Mouse (Mus musculus): ENCODE results near the gene Rgs12. TPM values are rescaled to one million over a fixed set of nuclear protein-coding genes. Genes with fewer than 3 reads are reported as not detected.

Rgs12 gene
- 10 to 100 TPM; 51.1 to 55.7 TPM for total RNA-seq (2021)

DNA sequence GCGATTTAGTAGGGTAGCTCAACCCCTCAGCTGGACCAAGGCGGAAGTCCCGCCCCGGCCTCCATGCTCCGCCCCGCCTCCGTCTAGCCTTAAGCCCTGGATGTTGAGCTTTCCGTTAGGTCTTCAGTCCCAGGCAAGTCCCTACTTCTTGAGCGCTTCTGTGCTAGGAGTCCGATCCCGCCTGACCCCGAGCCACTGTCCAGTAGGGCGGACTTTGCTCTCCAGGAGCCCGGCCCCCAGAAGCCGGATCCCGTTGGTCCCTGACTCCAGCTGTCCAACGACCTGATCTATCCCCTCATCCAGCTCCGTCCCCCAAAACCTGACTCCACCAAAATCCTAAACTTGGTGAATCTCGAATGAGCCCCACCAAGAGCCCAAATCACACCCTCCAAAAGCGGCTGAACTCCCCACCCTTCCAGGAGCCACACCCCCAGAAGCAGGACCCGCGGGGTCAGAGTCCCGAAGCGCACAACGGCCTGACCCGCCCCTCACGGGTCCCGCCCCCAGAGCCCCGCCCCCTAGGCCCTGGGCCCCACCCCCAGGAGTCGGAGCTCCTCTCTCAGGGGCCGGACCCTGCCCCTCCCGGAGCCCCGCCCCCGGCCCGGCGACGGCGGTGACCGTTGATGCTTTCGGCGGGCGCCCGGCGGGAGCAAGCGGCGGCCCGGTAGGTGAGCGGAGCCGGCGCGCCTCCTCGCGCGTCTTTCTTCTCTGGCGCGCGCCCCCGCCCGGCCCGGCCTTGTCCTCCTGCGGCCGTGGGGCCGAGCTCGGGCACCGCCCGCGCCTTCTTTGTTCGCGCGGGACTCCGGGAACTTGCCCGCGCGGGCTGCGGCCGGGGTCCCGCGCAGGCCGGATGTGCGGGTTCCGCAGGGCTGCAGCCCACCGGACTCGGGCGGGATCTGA lies at the start of gene Rgs12:
TSS of gene Rgs12 (plus strand) at position 585 of the 900 bp plus-strand sequence.
- intact Hi-C loops (cut with DNase I) = no loop called here
- DNase-seq (ENCODE audit: low spot score in 2 of 2) = peak; percentile 43 to 55

DNA sequence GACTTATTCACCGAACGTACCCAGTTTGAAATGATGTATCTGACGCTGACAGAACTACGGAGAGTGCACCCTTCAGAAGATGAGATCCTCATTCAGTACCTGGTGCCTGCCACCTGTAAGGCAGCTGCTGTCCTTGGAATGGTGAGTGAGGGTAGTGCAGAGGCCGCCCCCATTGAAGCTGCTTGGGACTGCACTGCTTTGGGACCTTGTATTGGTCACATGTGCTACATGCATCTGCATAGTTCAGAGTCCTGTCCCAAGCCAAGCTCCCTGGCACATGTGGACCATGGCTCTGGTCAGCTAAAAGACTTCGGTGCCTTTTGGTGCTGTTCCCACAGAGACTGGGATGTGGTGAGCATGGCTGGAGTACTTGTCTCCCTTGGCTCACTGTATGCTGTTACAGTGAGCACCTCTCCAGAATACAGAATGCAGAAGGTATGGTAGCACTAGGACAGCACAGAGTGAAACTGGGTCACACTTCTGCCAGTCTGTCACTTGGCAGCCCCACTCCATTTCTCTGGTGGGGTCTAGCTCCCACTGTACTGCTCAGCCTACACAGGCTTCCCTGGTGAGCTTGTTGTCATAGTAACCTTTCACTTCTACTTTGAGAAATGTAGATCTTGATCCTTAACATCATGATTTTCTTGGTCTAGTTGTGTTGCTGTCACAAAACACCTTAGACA lies 49.3 kb upstream of the Rgs12 start:
- DNase-seq (ENCODE audit: low spot score in 2 of 2) = no peak
- intact Hi-C loops (cut with DNase I) = no loop called here

DNA sequence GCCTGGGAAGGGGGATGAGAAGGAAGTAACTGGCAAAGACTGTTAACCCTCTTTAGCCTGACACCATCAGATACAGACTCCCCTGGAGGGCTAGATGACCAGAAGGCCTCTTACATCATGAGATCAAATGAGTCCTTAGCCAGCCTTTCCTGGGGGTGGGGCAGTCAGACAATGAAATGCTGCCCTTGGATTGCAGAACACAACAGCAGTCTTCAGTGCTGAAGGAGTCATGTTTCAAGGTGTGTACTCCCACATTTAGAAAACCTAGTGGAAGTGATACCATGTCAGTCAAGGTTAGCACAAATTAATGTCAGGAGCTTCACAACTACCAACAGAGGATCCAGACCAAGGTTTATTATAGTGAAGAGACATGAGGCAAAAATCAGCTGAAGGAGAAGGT lies 46.9 kb upstream of the Rgs12 start:
- intact Hi-C loops (cut with DNase I) = no loop called here
- no peak for DNase-seq (ENCODE audit: low spot score in 2 of 2)

DNA sequence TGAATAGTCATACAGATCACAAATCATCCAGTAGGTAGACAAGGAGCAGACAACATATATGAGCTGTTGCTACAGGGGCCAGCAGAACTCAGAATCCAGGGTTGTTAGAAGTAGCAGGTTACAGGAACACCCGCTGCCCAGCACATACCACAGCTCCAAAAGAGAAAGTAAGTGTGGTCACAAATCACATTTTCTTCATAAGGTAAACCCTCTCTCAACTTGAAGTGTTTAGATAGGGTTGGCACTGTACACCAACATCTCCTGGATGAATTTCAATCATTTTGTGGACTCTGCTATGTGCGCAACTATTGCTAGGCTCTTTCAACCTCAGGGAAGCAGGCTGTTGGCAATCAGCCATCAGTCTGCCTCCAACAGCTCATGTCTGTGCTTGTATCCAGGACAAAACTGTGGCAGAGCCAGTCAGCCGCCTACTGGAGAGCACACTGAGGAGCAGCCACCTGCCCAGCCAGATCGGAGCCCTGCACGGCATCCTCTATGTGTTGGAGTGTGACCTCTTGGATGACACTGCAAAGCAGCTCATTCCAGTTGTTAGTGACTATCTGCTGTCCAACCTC lies 46.3 kb upstream of the Rgs12 start:
- DNase-seq (ENCODE audit: low spot score in 2 of 2) = no peak
- intact Hi-C loops (cut with DNase I) = no loop called here

DNA sequence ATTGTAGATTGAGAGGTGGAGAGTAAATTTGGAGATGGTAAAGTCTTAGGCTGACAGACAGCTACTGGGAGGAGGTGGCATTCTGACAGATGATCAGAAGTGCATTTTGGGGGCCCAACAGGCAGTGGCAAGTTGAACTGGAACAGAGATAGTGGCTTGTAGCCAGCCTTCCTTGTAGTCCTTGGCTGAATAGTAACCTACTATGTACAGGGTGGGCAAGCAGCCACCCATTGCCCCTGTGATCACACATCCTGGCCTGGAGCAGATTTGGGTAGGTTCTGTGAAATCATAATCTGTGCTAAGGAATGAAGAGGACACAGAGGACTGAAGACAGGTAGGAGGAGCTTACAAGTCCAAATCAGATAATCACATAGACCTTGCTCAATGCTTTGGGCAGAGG lies 44.8 kb upstream of the Rgs12 start:
- intact Hi-C loops (cut with DNase I) = no loop called here
- DNase-seq (ENCODE audit: low spot score in 2 of 2) = no peak

DNA sequence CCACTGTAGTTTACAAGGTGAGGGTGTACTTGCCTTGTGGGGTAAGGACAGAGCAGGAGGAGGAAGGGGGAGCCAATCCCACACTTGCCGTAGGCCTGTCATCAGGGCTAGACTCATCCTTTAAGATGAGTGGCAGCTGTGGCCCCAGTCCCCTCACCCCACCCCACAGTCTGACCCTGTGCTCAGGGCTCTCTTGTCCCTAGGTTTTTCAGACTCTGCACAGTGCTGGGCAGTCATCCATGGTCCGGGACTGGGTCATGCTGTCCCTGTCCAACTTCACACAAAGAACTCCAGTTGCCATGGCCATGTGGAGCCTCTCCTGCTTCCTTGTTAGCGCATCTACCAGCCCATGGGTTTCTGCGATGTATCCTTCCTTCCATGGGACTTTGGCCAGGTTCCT lies 42.0 kb upstream of the Rgs12 start:
- intact Hi-C loops (cut with DNase I) = no loop called here

DNA sequence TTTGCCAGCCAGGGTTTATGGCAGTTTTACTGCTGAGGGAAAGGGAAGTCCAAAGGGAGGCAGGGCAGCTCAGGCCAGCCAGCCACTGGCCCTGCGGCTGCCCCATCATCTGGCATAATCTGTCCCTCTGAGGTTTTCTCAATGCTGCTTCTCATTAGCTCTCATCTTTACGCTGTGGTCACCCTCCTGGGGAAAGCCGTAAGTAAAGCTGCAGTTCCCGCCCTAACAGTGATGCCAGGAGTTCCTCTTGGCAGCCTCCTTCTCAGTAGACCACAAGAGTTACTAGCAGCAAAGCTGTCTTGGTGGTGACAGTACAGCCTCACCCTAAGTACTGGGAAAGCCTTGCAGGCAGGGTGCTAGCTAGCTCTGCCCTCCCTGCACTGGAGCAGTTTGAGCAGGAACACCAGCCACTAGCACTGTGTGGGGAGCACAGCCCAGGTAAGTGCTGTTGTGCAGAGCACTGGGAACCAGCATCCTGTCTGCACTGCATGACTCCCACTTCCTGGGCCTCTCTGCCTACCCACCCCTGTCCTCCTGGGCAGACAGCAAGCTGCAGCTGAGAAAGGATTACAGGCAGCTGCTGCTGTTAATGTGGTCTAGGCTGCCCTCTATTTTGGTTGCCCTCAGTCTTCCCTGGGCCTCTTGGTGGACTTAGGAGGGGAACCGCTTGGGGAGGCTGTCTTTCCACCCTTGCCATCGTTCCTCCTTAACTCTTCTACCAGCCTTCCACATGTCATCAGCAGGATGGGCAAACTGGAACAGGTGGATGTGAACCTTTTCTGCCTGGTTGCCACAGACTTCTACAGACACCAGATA lies 41.1 kb upstream of the Rgs12 start, which contains the start of gene Msantd1:
TSS of gene Msantd1 (plus strand) at position 103 of the 816 bp plus-strand sequence.
- intact Hi-C loops (cut with DNase I) = no loop called here
- DNase-seq (ENCODE audit: low spot score in 2 of 2) = no peak

More for the DNA sequence above, 42.0 kb upstream of the Rgs12 start:
- no peak for DNase-seq (ENCODE audit: low spot score in 2 of 2)

DNA sequence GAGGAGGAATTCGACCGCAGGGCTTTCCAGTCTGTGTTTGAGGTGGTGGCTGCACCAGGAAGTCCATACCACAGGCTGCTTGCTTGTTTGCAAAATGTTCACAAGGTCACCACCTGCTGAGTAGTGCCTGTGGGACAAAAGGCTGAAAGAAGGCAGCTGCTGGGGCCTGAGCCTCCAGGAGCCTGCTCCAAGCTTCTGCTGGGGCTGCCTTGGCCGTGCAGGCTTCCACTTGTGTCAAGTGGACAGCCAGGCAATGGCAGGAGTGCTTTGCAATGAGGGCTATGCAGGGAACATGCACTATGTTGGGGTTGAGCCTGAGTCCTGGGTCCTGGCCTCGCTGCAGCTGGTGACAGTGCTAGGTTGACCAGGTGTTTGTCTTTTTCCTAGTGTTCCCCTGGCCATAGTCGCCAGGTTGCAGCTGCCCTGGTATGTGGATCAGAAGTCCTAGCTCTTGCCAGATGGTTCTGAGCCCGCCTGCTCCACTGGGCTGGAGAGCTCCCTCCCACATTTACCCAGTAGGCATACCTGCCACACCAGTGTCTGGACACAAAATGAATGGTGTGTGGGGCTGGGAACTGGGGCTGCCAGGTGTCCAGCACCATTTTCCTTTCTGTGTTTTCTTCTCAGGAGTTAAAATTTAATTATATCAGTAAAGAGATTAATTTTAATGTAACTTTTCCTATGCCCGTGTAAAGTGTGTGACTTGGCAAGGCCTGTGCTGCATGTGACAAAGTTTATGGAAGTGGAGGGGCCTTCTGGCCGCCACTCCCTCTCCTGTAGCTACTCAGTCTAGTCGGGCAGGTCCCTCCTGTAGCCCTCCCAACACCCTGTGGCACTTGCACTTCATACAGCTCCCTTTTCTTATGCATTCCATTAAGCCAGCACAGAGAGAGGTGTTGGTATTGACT lies 40.3 kb upstream of the Rgs12 start:
- no peak for DNase-seq (ENCODE audit: low spot score in 2 of 2)
- intact Hi-C loops (cut with DNase I) = no loop called here

DNA sequence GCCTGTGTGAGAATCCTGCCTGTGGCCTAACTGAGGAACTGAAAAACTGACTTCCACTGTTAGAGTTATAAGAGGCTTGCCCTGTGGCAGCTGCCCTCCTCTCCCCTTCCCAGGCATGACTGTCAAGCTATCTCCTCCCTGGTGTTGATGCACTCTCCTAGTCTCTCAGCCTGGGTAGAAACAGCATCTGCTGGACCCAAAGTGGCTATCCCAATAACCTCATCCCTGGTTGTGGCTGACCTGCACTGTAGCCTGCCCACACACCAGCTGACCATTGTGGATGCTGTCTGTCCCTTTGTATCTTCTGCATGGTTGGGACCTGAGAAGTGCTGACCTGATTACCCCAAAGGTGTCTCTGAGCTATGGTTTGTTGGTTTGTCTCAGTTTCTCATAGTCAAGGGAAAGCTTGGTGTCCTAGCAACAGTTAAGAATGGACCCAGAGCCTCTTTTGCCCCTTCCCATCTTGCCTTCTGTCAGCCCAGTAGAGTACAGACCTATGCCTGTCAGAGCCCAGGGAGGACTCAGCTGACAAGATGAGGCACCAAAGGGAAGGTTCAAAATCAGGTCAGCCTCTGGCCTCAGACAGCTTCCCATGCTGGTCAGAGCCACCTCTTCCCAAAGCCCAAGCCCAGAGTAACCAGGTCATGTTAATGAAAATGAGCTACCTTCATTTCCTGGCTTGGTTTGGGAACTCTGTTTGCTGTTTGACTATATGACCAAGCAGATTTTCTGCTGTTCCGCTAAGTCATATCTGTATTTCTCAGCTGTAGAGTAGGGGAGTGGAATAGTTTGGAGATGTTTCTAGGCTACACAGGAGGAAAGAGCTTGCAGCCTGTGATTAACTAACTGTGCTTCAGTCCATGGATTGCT lies 39.4 kb upstream of the Rgs12 start:
- intact Hi-C loops (cut with DNase I) = no loop called here
- no peak for DNase-seq (ENCODE audit: low spot score in 2 of 2)

DNA sequence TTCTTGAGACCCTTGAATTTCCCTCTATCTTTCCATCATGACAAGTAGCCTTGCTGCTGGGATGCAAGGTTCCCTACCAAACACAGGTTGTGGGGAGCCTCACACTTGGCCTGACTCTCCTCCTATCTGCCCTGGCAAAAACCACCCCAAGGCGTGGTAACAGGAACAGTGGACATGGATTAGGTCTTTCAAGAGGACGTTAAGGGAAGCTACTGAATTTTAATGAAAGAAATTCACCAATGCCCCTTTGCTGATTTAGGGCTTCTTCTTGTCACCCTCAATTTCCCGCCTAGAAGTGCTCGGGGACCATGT lies 38.8 kb upstream of the Rgs12 start:
- intact Hi-C loops (cut with DNase I) = no loop called here
- no peak for DNase-seq (ENCODE audit: low spot score in 2 of 2)

DNA sequence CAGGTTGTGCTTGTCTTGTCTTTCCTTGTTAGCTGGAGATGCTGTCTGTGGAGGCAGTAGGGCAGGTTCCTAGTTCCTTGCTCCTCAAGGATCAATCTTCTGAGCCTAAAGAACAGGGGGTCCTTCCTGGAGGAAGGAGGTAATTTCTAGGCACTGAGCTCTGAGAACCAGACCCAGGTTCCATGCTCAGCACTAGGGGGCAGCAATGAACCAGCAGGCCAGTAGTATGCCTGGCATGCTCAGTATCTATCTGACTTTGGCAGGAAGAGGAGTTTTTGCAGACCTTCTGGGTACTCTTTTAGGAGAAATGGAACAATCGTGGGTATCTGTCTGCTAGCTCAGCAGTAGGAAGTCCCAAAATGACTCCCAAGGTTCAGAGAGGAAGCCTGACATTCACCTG lies 33.4 kb upstream of the Rgs12 start:
- peak; percentile 68 to 75 for DNase-seq (ENCODE audit: low spot score in 2 of 2)
- intact Hi-C loops (cut with DNase I) = loop anchor here (1.0 to 5.0 kb wide), 2 partner anchors 112 to 128 kb away; no protein-coding TSS in a partner anchor

DNA sequence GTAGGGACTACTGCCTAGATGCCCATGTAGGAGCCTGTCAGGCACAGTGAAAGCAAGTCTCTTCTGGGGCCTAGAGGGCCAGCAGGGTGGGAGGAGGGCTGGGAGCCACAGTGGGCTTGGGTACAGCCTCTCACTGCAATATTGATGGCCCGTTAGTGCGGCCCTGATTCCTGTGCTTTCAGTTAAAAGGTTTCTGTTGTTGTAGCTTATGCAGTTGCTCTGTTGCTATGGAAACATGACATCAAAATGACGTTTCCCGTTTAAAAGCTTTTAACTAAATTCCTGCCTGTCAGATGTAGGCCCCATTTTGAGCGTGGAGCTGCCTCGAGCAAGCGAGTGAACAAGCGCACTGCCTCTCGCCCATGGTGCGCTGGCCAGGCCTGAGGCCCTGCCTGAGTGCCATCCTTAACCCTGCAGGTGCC lies 32.0 kb upstream of the Rgs12 start:
- intact Hi-C loops (cut with DNase I) = loop anchor here (5.0 kb wide), 1 partner anchor 110 kb away; no protein-coding TSS in a partner anchor
- DNase-seq (ENCODE audit: low spot score in 2 of 2) = no peak

DNA sequence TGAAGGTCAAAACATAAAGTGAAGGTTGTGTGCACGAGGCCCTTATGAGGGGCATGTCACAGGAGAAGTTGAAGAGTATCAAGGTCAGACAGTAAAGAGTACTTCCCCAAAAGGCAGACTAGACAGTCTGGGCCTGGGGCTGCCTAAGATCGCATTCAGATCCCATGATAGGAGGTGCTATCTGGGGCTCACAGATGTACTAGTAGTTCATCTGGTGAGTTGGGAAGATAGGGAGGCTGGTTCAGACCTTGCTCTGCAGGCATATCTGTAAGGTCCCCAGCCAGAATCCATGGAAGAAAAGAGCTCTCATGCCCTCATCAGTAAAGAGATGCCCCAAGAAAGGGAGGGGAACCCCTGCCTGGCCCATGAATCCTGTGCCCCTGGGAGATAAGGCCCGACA lies 30.5 kb upstream of the Rgs12 start:
- intact Hi-C loops (cut with DNase I) = loop anchor here (5.0 kb wide), 1 partner anchor 109 kb away; no protein-coding TSS in a partner anchor
- DNase-seq (ENCODE audit: low spot score in 2 of 2) = no peak

DNA sequence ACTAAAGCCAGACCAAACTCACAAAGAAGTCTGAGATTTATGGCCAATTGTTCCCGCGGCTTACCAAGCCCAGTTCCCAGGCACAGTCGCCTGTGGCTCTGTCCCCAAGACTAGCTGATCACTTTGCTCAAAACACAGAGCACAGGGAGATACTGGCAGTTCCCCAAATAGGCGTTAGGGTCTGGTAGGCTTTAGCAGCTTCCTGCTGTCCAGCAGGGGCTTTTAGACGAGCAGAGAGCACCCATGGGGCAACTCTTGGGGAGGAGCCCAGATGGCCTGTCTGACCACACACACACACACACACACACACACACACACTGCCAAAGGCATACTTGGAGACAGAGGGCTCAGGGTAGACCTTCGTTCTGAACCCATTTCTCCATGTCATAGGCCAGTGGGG lies 26.7 kb upstream of the Rgs12 start:
- no peak for DNase-seq (ENCODE audit: low spot score in 2 of 2)

DNA sequence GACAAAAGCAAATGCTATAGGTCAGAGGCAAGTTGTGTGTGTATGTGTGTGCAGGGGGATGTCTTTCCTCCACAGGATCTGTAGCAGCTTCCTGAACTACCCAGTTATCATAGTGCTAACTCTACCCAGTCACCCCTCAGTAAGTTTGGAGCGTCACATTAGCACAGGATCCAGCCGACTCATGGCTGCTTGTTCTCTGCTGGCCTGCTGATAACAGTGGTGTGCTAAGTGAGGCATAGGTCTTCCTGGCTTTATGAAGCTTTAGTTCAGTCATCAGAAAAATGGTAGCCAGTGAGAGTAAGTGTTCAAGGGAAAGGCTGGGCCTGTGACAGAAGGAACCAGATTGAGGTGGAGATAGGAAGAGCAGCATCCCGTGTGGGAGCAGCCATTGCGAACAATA lies 25.3 kb upstream of the Rgs12 start:
- no peak for DNase-seq (ENCODE audit: low spot score in 2 of 2)
- intact Hi-C loops (cut with DNase I) = no loop called here

More for the DNA sequence above, 26.7 kb upstream of the Rgs12 start:
- intact Hi-C loops (cut with DNase I) = no loop called here

DNA sequence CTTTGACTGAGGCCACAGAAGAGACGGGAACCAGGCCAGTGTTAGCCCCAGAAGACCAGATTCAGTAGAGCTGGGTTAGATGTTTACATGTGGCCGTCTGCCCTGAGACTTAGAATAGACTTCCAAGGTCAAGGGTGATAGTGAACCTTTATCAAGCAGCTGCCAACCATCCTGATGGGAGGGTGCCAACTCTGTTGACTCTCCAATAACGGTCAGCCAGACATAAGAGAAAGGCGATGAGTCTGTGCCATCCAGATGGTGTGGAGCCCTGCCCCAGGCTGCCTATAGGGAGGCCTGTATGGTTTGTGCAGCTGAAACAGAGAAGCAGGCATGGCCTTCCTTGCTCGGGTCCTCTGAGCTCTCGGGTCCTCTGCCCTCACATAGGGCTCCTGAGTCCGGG lies 24.7 kb upstream of the Rgs12 start:
- DNase-seq (ENCODE audit: low spot score in 2 of 2) = no peak
- intact Hi-C loops (cut with DNase I) = no loop called here

DNA sequence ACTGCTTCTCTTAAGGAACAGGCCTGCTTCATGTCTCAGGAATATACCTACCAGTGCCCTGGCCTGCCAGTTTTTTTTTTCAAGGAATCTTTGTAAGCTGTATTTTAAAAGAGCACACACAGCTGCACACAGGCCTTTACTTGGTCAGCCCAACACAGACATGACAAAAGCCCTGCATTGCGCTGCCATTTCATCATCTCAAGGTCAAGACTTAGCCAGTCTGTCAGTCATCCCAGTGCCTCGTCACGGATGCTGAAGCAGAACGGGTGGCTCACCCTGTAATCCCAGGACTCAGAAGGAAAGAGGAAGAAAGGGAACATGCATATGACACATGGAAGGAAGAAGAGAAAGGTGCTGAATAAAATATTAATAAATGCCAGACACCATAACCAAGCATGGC lies 21.6 kb upstream of the Rgs12 start:
- intact Hi-C loops (cut with DNase I) = no loop called here
- DNase-seq (ENCODE audit: low spot score in 2 of 2) = no peak

Data from left cerebral cortex, postnatal 36 days (tissue).